Mouse (Mus musculus) Muller cell, postnatal 12 days (primary cell): Measurements from ENCODE around the gene Nsmce3.

Experiments
- DNase-seq: peaks from one replicate; pipeline ENCODE4 v3.0.0-alpha.2; 2015; ENCODE audit errors: inconsistent ontology term

Nsmce3 gene

GRCm38 (mm10) chr7:64862978-64863377 lies 9.8 kb downstream of the Nsmce3 start:
- no peak for DNase-seq

- no peak for DNase-seq
Observed at GRCm38 (mm10) chr7:64856526-64857082, 16.2 kb downstream of the Nsmce3 start.

GRCm38 (mm10) chr7:64855976-64856375 lies 16.8 kb downstream of the Nsmce3 start:
- no peak for DNase-seq

GRCm38 (mm10) chr7:64855389-64855927 lies 17.3 kb downstream of the Nsmce3 start:
- no peak for DNase-seq

GRCm38 (mm10) chr7:64850791-64851190 lies 22.0 kb downstream of the Nsmce3 start:
- DNase-seq: no peak

- DNase-seq: no peak
Observed at GRCm38 (mm10) chr7:64847366-64847899, 25.4 kb downstream of the Nsmce3 start.

GRCm38 (mm10) chr7:64846061-64846460 lies 26.7 kb downstream of the Nsmce3 start:
- DNase-seq: peak; percentile 71

GRCm38 (mm10) chr7:64840946-64841659 lies 31.7 kb downstream of the Nsmce3 start:
- peak; percentile 2 for DNase-seq

- no peak for DNase-seq
Observed at GRCm38 (mm10) chr7:64840576-64840895, 32.3 kb downstream of the Nsmce3 start.

GRCm38 (mm10) chr7:64839801-64840575 lies 32.8 kb downstream of the Nsmce3 start:
- DNase-seq: peak; percentile 76

GRCm38 (mm10) chr7:64839281-64839680 lies 33.5 kb downstream of the Nsmce3 start:
- DNase-seq: no peak

- no peak for DNase-seq
Observed at GRCm38 (mm10) chr7:64830214-64830995, 42.4 kb downstream of the Nsmce3 start.

GRCm38 (mm10) chr7:64821081-64821480 lies 51.7 kb downstream of the Nsmce3 start:
- DNase-seq: no peak

GRCm38 (mm10) chr7:64819683-64820082 lies 53.1 kb downstream of the Nsmce3 start:
- DNase-seq: no peak
